In genomic region chr2:103680364-103681110, GRCm38 (mm10) we compare ENCODE assay signal across 26 mouse cellular contexts.
A peak's percentile ranks its signal among the peaks of the same experiment; 100 is the strongest.
DNase-seq lines count a peak whose midpoint lies in the region; ATAC-seq and TF ChIP-seq lines count a peak whose summit lies in the region.
"Had no signal": no experiment of that assay in that cellular context is flagged by ENCODE, and none has a peak within 500 bp of the region (broad histone marks: within the 10 kb centered on the region; RNA-seq: fewer than 3 reads in every experiment).

No protein-coding gene starts in this region.

- peak; percentile 89 for TF ChIP-seq EP300 in CH12.LX (IDR thresholded peaks at IDR 0.05; ENCODE audit: low read length)
- TF ChIP-seq EP300 in liver, postnatal 0 days (IDR thresholded peaks at IDR 0.05; ENCODE audit: low read depth), result no peak

- 62% methylated on average over 9 of the region's 9 CpGs for WGBS in kidney, adult 2 months
- 48% methylated on average over 9 of the region's 9 CpGs for WGBS in liver, postnatal 0 days (ENCODE audit: insufficient replicate concordance)

- H3K27me3 ChIP-seq in kidney, adult 2 months (replicated peaks; ENCODE audit: control insufficient read depth, insufficient read depth, low read length), result no peaks in the 10 kb centered on the region
- no peaks in the 10 kb centered on the region for H3K27me3 ChIP-seq in CH12.LX (replicated peaks)
- no peaks in the 10 kb centered on the region for H3K27me3 ChIP-seq in liver, postnatal 0 days (ENCODE audit: insufficient read depth, low read length)
- H3K27me3 ChIP-seq: embryonic facial prominence, embryonic 12.5 days; forebrain, embryonic 12.5 days; heart, embryonic 13.5 days; hindbrain, embryonic 12.5 days; limb, embryonic 15.5 days; lung, embryonic 15.5 days had no signal

- H3K4me2 ChIP-seq in CH12.LX (ENCODE audit: insufficient read depth, low read depth, poor library complexity, severe bottlenecking), result peak overlapping the region; percentile 39; the same call in 1 of the 2 replicates
- no peak overlapping the region for H3K4me2 ChIP-seq in liver, postnatal 0 days (ENCODE audit: low read depth, low read length)
- H3K4me2 ChIP-seq: embryonic facial prominence, embryonic 12.5 days; forebrain, embryonic 12.5 days; heart, embryonic 13.5 days; hindbrain, embryonic 12.5 days; limb, embryonic 15.5 days; lung, embryonic 15.5 days had no signal

- no peaks in the 10 kb centered on the region for H3K9me3 ChIP-seq in CH12.LX (replicated peaks; ENCODE audit: low read length)
- no peaks in the 10 kb centered on the region for H3K9me3 ChIP-seq in liver, postnatal 0 days (ENCODE audit: low read length)
- H3K9me3 ChIP-seq: embryonic facial prominence, embryonic 12.5 days; forebrain, embryonic 12.5 days; heart, embryonic 13.5 days; hindbrain, embryonic 12.5 days; limb, embryonic 15.5 days; lung, embryonic 15.5 days had no signal

- TF ChIP-seq RAD21 in CH12.LX (IDR thresholded peaks at IDR 0.05; ENCODE audit: low read depth, low read length), result no peak

- TF ChIP-seq CTCF in kidney, adult 2 months (conservative IDR thresholded peaks at IDR 0.05; ENCODE audit: insufficient read depth, insufficient read length, low read depth, low read length), result no peak
- TF ChIP-seq CTCF in CH12.LX (conservative IDR thresholded peaks at IDR 0.05 in 1 of 2, IDR thresholded peaks at IDR 0.05 in 1 of 2; ENCODE audit: low read depth in 2 of 2, low read length in 2 of 2), result no peak
- no peak for TF ChIP-seq CTCF in liver, postnatal 0 days (IDR thresholded peaks at IDR 0.05; ENCODE audit: low read depth)

- ATAC-seq in liver, postnatal 0 days, result no peak

- in situ Hi-C loops in CH12.LX (cut with MboI; ENCODE audit: low pct_ligation_motif_present, low pct_unique_long_range_greater_than_20kb, low sequenced_read_pairs), result no loop called here

- TF ChIP-seq POLR2A in kidney, adult 2 months (IDR thresholded peaks at IDR 0.05; ENCODE audit: low read depth, low read length), result no peak
- TF ChIP-seq POLR2A in CH12.LX (IDR thresholded peaks at IDR 0.05; ENCODE audit: low read depth, low read length), result no peak

- no peak overlapping the region for H3K4me3 ChIP-seq in kidney, adult 2 months (ENCODE audit: insufficient read depth, low read depth, low read length)
- no peak overlapping the region for H3K4me3 ChIP-seq in CH12.LX (replicated peaks in 1 of 3; ENCODE audit: low read depth in 2 of 3, low read length in 2 of 3, poor library complexity in 1 of 3)
- no peak overlapping the region for H3K4me3 ChIP-seq in liver, postnatal 0 days (ENCODE audit: low read depth, low read length)
- H3K4me3 ChIP-seq: embryonic facial prominence, embryonic 12.5 days; forebrain, embryonic 12.5 days; heart, embryonic 13.5 days; hindbrain, embryonic 12.5 days; limb, embryonic 15.5 days; lung, embryonic 15.5 days had no signal

- dilution Hi-C loops in CH12.LX (cut with MboI; ENCODE audit: extremely low pct_ligation_motif_present, extremely low pct_unique_long_range_greater_than_20kb, low sequenced_read_pairs), result no loop called here

- peak; percentile 19 for DNase-seq in kidney, adult 2 months
- DNase-seq in kidney, adult 18-20 months, result no peak
- DNase-seq in A20 (ENCODE audit: low read depth, low spot score) (peak; percentile 80), CH12.LX (ENCODE audit: extremely low read depth) (peak; percentile 66)
- peak; percentile 51 to 52 for DNase-seq in thymus, postnatal 36 days
- DNase-seq in frontal cortex, postnatal 10 days (ENCODE audit: low spot score in 2 of 2), result no peak
- DNase-seq in liver, postnatal 0 days, result no peak
- DNase-seq: adrenal gland, adult 2 months; cerebellum, adult 11 months; cerebellum, adult 9-11 months; gastrocnemius, postnatal 14 days; heart, adult 18-20 months; kidney, adult 11 months; layer of hippocampus, adult 9-11 months; lung, postnatal 36 days; midbrain, embryonic 14.5 days; right cerebral cortex, postnatal 25 days had no signal

- H3K79me2 ChIP-seq in CH12.LX (replicated peaks; ENCODE audit: control insufficient read depth, extremely low read depth, insufficient read depth, poor library complexity, severe bottlenecking), result no peaks in the 10 kb centered on the region

- no peaks in the 10 kb centered on the region for H3K36me3 ChIP-seq in kidney, adult 2 months (ENCODE audit: control insufficient read depth, insufficient read depth, low read length)
- H3K36me3 ChIP-seq in CH12.LX (replicated peaks in 1 of 2; ENCODE audit: control insufficient read depth in 1 of 2, insufficient read depth in 1 of 2, low read length in 1 of 2), result no peaks in the 10 kb centered on the region
- H3K36me3 ChIP-seq in liver, postnatal 0 days (replicated peaks; ENCODE audit: insufficient read depth, low read length), result no peaks in the 10 kb centered on the region
- H3K36me3 ChIP-seq: embryonic facial prominence, embryonic 12.5 days; hindbrain, embryonic 12.5 days; limb, embryonic 15.5 days; lung, embryonic 15.5 days had no signal

- H3K27ac ChIP-seq in kidney, adult 2 months (ENCODE audit: insufficient read depth, low read depth, low read length), result no peak overlapping the region
- peak overlapping the region; percentile 55 for H3K27ac ChIP-seq in CH12.LX (ENCODE audit: insufficient read depth, low read depth)
- H3K27ac ChIP-seq in liver, postnatal 0 days (ENCODE audit: low read depth), result no peak overlapping the region
- H3K27ac ChIP-seq: embryonic facial prominence, embryonic 12.5 days; forebrain, embryonic 12.5 days; heart, embryonic 13.5 days; hindbrain, embryonic 12.5 days; kidney, postnatal 0 days; limb, embryonic 15.5 days; liver, embryonic 14.5 days; lung, embryonic 15.5 days; stomach, postnatal 0 days had no signal

- peak overlapping the region; percentile 11; the same call in 1 of the 2 replicates for H3K9ac ChIP-seq in CH12.LX (ENCODE audit: insufficient read depth, low read depth)
- no peak overlapping the region for H3K9ac ChIP-seq in liver, postnatal 0 days (replicated peaks)
- H3K9ac ChIP-seq: embryonic facial prominence, embryonic 12.5 days; forebrain, embryonic 12.5 days; heart, embryonic 13.5 days; hindbrain, embryonic 12.5 days; limb, embryonic 15.5 days; liver, embryonic 14.5 days; lung, embryonic 15.5 days had no signal

- peaks cover 7% of the 10 kb centered on the region; the same call in 1 of the 2 replicates for H3K4me1 ChIP-seq in kidney, adult 2 months (ENCODE audit: control insufficient read depth, insufficient read depth, low read length)
- H3K4me1 ChIP-seq in CH12.LX (ENCODE audit: control insufficient read depth in 1 of 2, insufficient read depth in 2 of 2), result peaks cover 53 to 96% of the 10 kb centered on the region in 2 experiments
- H3K4me1 ChIP-seq in liver, postnatal 0 days (ENCODE audit: insufficient read depth), result peaks cover 28% of the 10 kb centered on the region

TF ChIP-seq in CH12.LX, 34 proteins besides CTCF, POLR2A, EP300 and RAD21:
- TF ChIP-seq JUN (IDR thresholded peaks at IDR 0.05; ENCODE audit: insufficient read depth, low read depth, low read length), result no peak
- no peak for TF ChIP-seq MAFK (IDR thresholded peaks at IDR 0.05; ENCODE audit: insufficient replicate concordance, low read length)
- TF ChIP-seq CHD1 (IDR thresholded peaks at IDR 0.05; ENCODE audit: low read depth, low read length), result peak; percentile 68; the same call in 1 of the 2 replicates
- no peak for TF ChIP-seq USF2 (conservative IDR thresholded peaks at IDR 0.05; ENCODE audit: low read depth, low read length)
- no peak; the same call in none of the 2 replicates for TF ChIP-seq ETS1 (conservative IDR thresholded peaks at IDR 0.05; ENCODE audit: low read depth, low read length)
- peak; percentile 71 for TF ChIP-seq IRF4 (IDR thresholded peaks at IDR 0.05; ENCODE audit: low read depth, low read length)
- TF ChIP-seq POLR2AphosphoS2 (IDR thresholded peaks at IDR 0.05; ENCODE audit: low read depth, low read length), result no peak
- peak; percentile 39; the same call in 1 of the 2 replicates for TF ChIP-seq TCF12 (IDR thresholded peaks at IDR 0.05; ENCODE audit: low read depth, low read length)
- no peak for TF ChIP-seq ELF1 (IDR thresholded peaks at IDR 0.05; ENCODE audit: low read depth, low read length)
- TF ChIP-seq ZNF384 (IDR thresholded peaks at IDR 0.05; ENCODE audit: low read depth, low read length), result peak; percentile 78
- TF ChIP-seq MAZ (IDR thresholded peaks at IDR 0.05; ENCODE audit: low read depth, low read length), result peak; percentile 79; the same call in 1 of the 2 replicates
- no peak for TF ChIP-seq ZKSCAN1 (IDR thresholded peaks at IDR 0.05; ENCODE audit: borderline replicate concordance, low read depth, low read length)
- 0 out of 2 replicates have a peak, but pooled peaks have one; percentile 33 for TF ChIP-seq MXI1 (IDR thresholded peaks at IDR 0.05; ENCODE audit: low read depth, low read length)
- peak; percentile 81 for TF ChIP-seq MEF2A (IDR thresholded peaks at IDR 0.05; ENCODE audit: borderline replicate concordance, low read depth, low read length)
- TF ChIP-seq MAX (IDR thresholded peaks at IDR 0.05; ENCODE audit: low read length), result peak; percentile 41; the same call in 1 of the 2 replicates
- TF ChIP-seq SIN3A (IDR thresholded peaks at IDR 0.05; ENCODE audit: low read length), result peak; percentile 54; the same call in 1 of the 2 replicates
- no peak for TF ChIP-seq PAX5 (IDR thresholded peaks at IDR 0.05; ENCODE audit: low read length)
- 0 out of 2 replicates have a peak, but pooled peaks have one; percentile 58 for TF ChIP-seq MYC (IDR thresholded peaks at IDR 0.05; ENCODE audit: low read depth, low read length)
- TF ChIP-seq CHD2 (IDR thresholded peaks at IDR 0.05; ENCODE audit: low read length), result 0 out of 2 replicates have a peak, but pooled peaks have one; percentile 17

Comparison
In these comparisons a context has a peak if more than half of its experiments do, and no peak if none do; other contexts are left out.
1. DNase-seq: peak in kidney, adult 2 months (single experiment), A20 (single experiment), CH12.LX (single experiment) and thymus, postnatal 36 days (2 of 2); none in kidney, adult 18-20 months (single experiment), frontal cortex, postnatal 10 days (0 of 2) and liver, postnatal 0 days (single experiment).